Mouse (Mus musculus) heart, adult 11 months (tissue): ENCODE measurements around the gene Clec2l.

Experiments used
- DNase-seq: peaks from one replicate; pipeline ENCODE4 v3.0.0; 2022

Clec2l gene

DNA sequence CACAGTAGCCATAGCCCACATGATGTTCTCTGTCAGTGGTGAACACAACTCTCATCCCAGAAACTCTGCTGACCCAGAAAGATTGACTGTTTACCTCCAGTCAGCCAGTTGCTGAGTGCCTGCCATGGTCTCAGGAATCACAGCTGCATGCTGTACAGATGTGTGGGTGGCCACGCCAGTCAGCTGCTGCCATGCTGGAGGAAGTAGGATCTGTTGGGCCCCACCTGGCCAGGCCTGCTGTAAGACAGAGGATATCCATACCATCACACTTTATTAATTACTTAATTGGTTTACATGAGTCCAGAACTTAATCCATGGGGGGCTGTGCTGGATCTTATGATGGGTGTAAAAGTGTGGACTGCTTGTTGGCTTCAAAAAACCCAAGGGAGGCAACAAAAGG is 58.5 kb downstream of the Clec2l start:
- peak; percentile 88 for DNase-seq

DNA sequence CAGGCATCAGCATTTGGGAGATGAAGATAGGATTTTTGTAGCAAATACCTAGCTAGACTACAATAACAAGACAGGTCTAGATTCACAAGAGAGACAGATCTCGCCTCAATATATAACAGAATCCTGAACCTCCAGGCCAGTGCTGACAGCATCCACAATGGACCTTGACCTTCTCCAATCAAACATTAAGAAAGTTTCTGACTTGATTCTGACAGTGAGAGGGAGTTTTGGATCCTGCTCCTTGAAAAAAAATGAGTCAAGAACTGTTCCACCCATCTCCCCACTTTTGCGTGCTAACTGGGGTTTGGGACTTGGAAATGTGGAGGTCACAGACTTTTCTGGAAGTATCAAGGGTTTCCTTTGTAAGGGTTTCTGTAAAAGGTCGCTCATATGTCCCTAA is 62.6 kb downstream of the Clec2l start:
- DNase-seq = peak; percentile 24
